8 mouse cellular contexts compared by ENCODE assay signal in genomic region chrX:109095245-109096242, GRCm38 (mm10). TPM values are rescaled to one million over a fixed set of nuclear protein-coding genes. Genes with fewer than 3 reads are reported as not detected.
A peak's percentile ranks its signal among the peaks of the same experiment; 100 is the strongest.
DNase-seq lines count a peak whose midpoint lies in the region; ATAC-seq and TF ChIP-seq lines count a peak whose summit lies in the region.

TSS of gene Sh3bgrl (plus strand) at chrX:109095365.

- H3K36me3 ChIP-seq in lung, postnatal 0 days (ENCODE audit: insufficient read depth, low read length), result no peaks in the 10 kb centered on the region

- H3K4me1 ChIP-seq in lung, postnatal 0 days (ENCODE audit: insufficient read depth, low read depth, low read length), result no peaks in the 10 kb centered on the region

- peak within 1 kb of the TSS; percentile 42 for H3K4me2 ChIP-seq in lung, postnatal 0 days (replicated peaks; ENCODE audit: low read depth, low read length)

- no peaks in the 10 kb centered on the region for H3K27me3 ChIP-seq in lung, postnatal 0 days (replicated peaks; ENCODE audit: insufficient read depth, low read length)

- H3K9me3 ChIP-seq in lung, postnatal 0 days (ENCODE audit: low read length), result no peaks in the 10 kb centered on the region

- peak; percentile 83 for DNase-seq in MN1 (ENCODE audit: low spot score)
- DNase-seq in cerebellum, adult 8-10 months, result peak; percentile 3
- DNase-seq in forelimb bud, embryonic 11.5 days (ENCODE audit: low read depth, low spot score), result peak; percentile 85
- peak; percentile 77 for DNase-seq in heart, postnatal 4 days
- peak; percentile 66 for DNase-seq in layer of hippocampus, adult 9-11 months
- DNase-seq in lung, postnatal 0 days (ENCODE audit: low spot score), result peak; percentile 94
- DNase-seq in ovary, postnatal 10 days (ENCODE audit: low spot score), result peak; percentile 27
- DNase-seq in thymus, postnatal 14 days, result peak; percentile 65

- ATAC-seq in lung, postnatal 0 days, result peak; percentile 99

- peak within 1 kb of the TSS; percentile 75 for H3K27ac ChIP-seq in lung, postnatal 0 days (ENCODE audit: low read length)

- 9% methylated on average over 26 of the region's 26 CpGs for WGBS in lung, postnatal 0 days

- no peak for TF ChIP-seq EP300 in lung, postnatal 0 days (IDR thresholded peaks at IDR 0.05)

- TF ChIP-seq CTCF in lung, postnatal 0 days (IDR thresholded peaks at IDR 0.05), result no peak

- H3K4me3 ChIP-seq in lung, postnatal 0 days (ENCODE audit: low read depth, low read length), result peak within 1 kb of the TSS; percentile 58

- H3K9ac ChIP-seq in lung, postnatal 0 days (replicated peaks; ENCODE audit: low read depth), result peak within 1 kb of the TSS; percentile 43

RNA-seq across cellular contexts. Expression of gene Sh3bgrl, which starts in this region (rescaled TPM):
- total RNA-seq in heart, postnatal 4 days (2021), result 10 to 100 TPM; 55.3 to 58.2 TPM
- polyA plus RNA-seq in lung, postnatal 0 days (2015; fragmentation: Nextera tagmentation; extraction: Ambion mirVana), result 127 and 170 TPM in 2 replicates

Comparison
In these comparisons a context has a peak if more than half of its experiments do, and no peak if none do; other contexts are left out.
1. Peak in every context shown above with its lines: DNase-seq, ATAC-seq, H3K4me3 ChIP-seq and H3K27ac ChIP-seq.
2. DNase-seq: peak in every context shown above with its lines; median percentile 94 in lung, postnatal 0 days; 85 in forelimb bud, embryonic 11.5 days; 83 in MN1; 77 in heart, postnatal 4 days; 66 in layer of hippocampus, adult 9-11 months; 65 in thymus, postnatal 14 days; 27 in ovary, postnatal 10 days; 3 in cerebellum, adult 8-10 months.